Mouse (Mus musculus) G1E (cell line): Measurements from ENCODE around the gene Spag7. TPM values are rescaled to one million over a fixed set of nuclear protein-coding genes. Genes with fewer than 3 reads are reported as not detected.

Source experiments
- ATAC-seq: 2 replicates; pipeline ENCODE4 v1.8.0; 2016; ENCODE audit warnings: mild to moderate bottlenecking; ENCODE audit not compliant: insufficient number of reproducible peaks, poor library complexity, low FRiP score, severe bottlenecking; ENCODE audit errors: extremely low read depth
- DNase-seq: peaks from one replicate; pipeline ENCODE4 v3.0.0; 2012; ENCODE audit warnings: low spot score
- H3K27me3 ChIP-seq: 2 replicates; pipeline ENCODE4 v1.6.1; 2012; ENCODE audit warnings: mild to moderate bottlenecking, low read length, inconsistent platforms; ENCODE audit not compliant: insufficient read depth
- H3K36me3 ChIP-seq: replicated peaks from 2 replicates; pipeline ENCODE3; 2012; ENCODE audit warnings: mild to moderate bottlenecking, inconsistent platforms
- H3K4me1 ChIP-seq: 2 replicates; pipeline ENCODE4 v1.6.1; 2012; ENCODE audit warnings: low read depth, low read length, inconsistent platforms, mixed read lengths; ENCODE audit not compliant: insufficient read depth
- H3K4me3 ChIP-seq: 2 replicates; pipeline ENCODE4 v1.5.1; 2012; ENCODE audit warnings: low read depth, mild to moderate bottlenecking, inconsistent platforms, low read length, moderate library complexity, mixed read lengths
- H3K9me3 ChIP-seq: replicated peaks from 2 replicates; pipeline ENCODE4 v1.6.1; 2012; ENCODE audit warnings: inconsistent platforms
- CTCF ChIP-seq: IDR thresholded peaks from 2 replicates; pipeline ENCODE4 v1.5.1; 2012; ENCODE audit warnings: low read depth, low read length, inconsistent platforms, mixed read lengths
- GATA1 ChIP-seq: IDR thresholded peaks from 2 replicates; pipeline ENCODE4 v1.6.1; 2012; ENCODE audit warnings: borderline replicate concordance, low read length, inconsistent platforms, mixed read lengths
- GATA2 ChIP-seq: IDR thresholded peaks from 2 replicates; pipeline ENCODE4 v1.6.1; 2012; ENCODE audit warnings: low read depth, low read length, inconsistent platforms, borderline replicate concordance
- POLR2AphosphoS5 ChIP-seq: IDR thresholded peaks from 2 replicates; pipeline ENCODE4 v1.6.1; 2012; ENCODE audit warnings: low read depth, low read length, inconsistent platforms; ENCODE audit not compliant: insufficient replicate concordance
- TAL1 ChIP-seq: conservative IDR thresholded peaks from 2 replicates; pipeline ENCODE4 v1.6.1; 2012; ENCODE audit warnings: low read depth, low read length, inconsistent platforms, mixed read lengths
- polyA plus RNA-seq: library from polyadenylated mRNA; stranded (reverse); fragments of >175 nt; gene quantifications from 2 replicates; pipeline ENCODE4 v1.2.3, GENCODE M21; 2012
- total RNA-seq, 2 experiments: library from RNA; stranded (forward) in 1 of 2; stranded (reverse) in 1 of 2; fragments of 200-1000 nt in 1 of 2; fragments of >200 nt in 1 of 2; fragmentation: Nextera tagmentation in 1 of 2; gene quantifications; 2 replicates each; pipeline ENCODE4 v1.2.3; 2014 to 2017

Spag7 gene
- total and polyA plus RNA-seq, 3 experiments, result 64.2 to 152 (median 81.5) TPM

GRCm38 (mm10) chr11:70655571-70656455 is 13.4 kb downstream of the Spag7 start:
- TF ChIP-seq GATA2, result no peak
- no peak for TF ChIP-seq POLR2AphosphoS5
- no peak for TF ChIP-seq TAL1
- no peak for TF ChIP-seq GATA1
- no peak for TF ChIP-seq CTCF
- peak; percentile 47 for ATAC-seq
- peaks cover 62% of the 10 kb centered on the region for H3K4me1 ChIP-seq
- no peaks in the 10 kb centered on the region for H3K27me3 ChIP-seq
- no peaks in the 10 kb centered on the region for H3K9me3 ChIP-seq
- peaks cover 60% of the 10 kb centered on the region for H3K36me3 ChIP-seq
- peak; percentile 65 for DNase-seq
- H3K4me3 ChIP-seq, result peak overlapping the region; percentile 100

- Histone ChIP-seq H3K27me3 (no peaks in the 10 kb centered on the region), H3K4me3 (peak overlapping the region; percentile 100), H3K4me1 (peaks cover 69% of the 10 kb centered on the region), H3K36me3 (peaks cover 62% of the 10 kb centered on the region), H3K9me3 (no peaks in the 10 kb centered on the region)
- peak; percentile 83 for DNase-seq
- no peak for ATAC-seq
- TF ChIP-seq CTCF (no peak), TAL1 (no peak), POLR2AphosphoS5 (no peak), GATA2 (no peak), GATA1 (no peak)
These were observed 14.2 kb downstream of the Spag7 start for GRCm38 (mm10) chr11:70654923-70655570.

- Histone ChIP-seq H3K4me1 (peaks cover 75% of the 10 kb centered on the region), H3K4me3 (peak within 1 kb of the TSS; percentile 100)
- DNase-seq, result peak; percentile 73
These were observed 14.9 kb downstream of the Spag7 start, which contains the start of gene Pfn1 for GRCm38 (mm10) chr11:70654198-70654922. Gene Pfn1, minus strand, starts transcription at chr11:70654644.

GRCm38 (mm10) chr11:70653345-70654197 is 15.6 kb downstream of the Spag7 start:
- TF ChIP-seq CTCF, result no peak
- no peak for TF ChIP-seq TAL1
- no peak for TF ChIP-seq GATA2
- TF ChIP-seq GATA1, result no peak
- no peak for TF ChIP-seq POLR2AphosphoS5
- H3K27me3 ChIP-seq, result no peaks in the 10 kb centered on the region
- no peaks in the 10 kb centered on the region for H3K9me3 ChIP-seq
- H3K36me3 ChIP-seq, result peaks cover 63% of the 10 kb centered on the region
- H3K4me1 ChIP-seq, result peaks cover 79% of the 10 kb centered on the region
- peak overlapping the region; percentile 100 for H3K4me3 ChIP-seq
- DNase-seq (peak; percentile 66), ATAC-seq (no peak)

More at GRCm38 (mm10) chr11:70654198-70654922, 14.9 kb downstream of the Spag7 start, which contains the start of gene Pfn1:
- H3K36me3 ChIP-seq, result peaks cover 63% of the 10 kb centered on the region
- no peaks in the 10 kb centered on the region for H3K27me3 ChIP-seq
- H3K9me3 ChIP-seq, result no peaks in the 10 kb centered on the region
- 0 out of 2 replicates have a peak, but pooled peaks have one; percentile 2 for ATAC-seq
- no peak for TF ChIP-seq TAL1
- TF ChIP-seq GATA1, result no peak
- no peak for TF ChIP-seq GATA2
- no peak for TF ChIP-seq CTCF
- no peak for TF ChIP-seq POLR2AphosphoS5

- H3K4me1 ChIP-seq, result peaks cover 78% of the 10 kb centered on the region
- no peak for ATAC-seq
- peak overlapping the region; percentile 100 for H3K4me3 ChIP-seq
- DNase-seq, result no peak
- TF ChIP-seq CTCF (no peak), POLR2AphosphoS5 (no peak), GATA2 (no peak), GATA1 (no peak), TAL1 (no peak)
- no peaks in the 10 kb centered on the region for H3K9me3 ChIP-seq
- peaks cover 62% of the 10 kb centered on the region for H3K36me3 ChIP-seq
- H3K27me3 ChIP-seq, result no peaks in the 10 kb centered on the region
These were observed 16.3 kb downstream of the Spag7 start for GRCm38 (mm10) chr11:70652884-70653344.
